Mouse (Mus musculus): ENCODE results near the gene Ebf3.

- TF ChIP-seq CTCF (IDR thresholded peaks at IDR 0.05; ENCODE audit: low read depth, low read length), result peak; percentile 49; the same call in 1 of the 2 replicates
- TF ChIP-seq POLR2A (IDR thresholded peaks at IDR 0.05; ENCODE audit: borderline replicate concordance, low read depth, low read length), result no peak
These were observed 7.0 kb upstream of the Ebf3 start for GRCm38 (mm10) chr7:137321141-137321813.

Data from bone marrow macrophage, adult 2 months (primary cell).